Mouse (Mus musculus): ENCODE data around the gene Pou2f3. TPM values are rescaled to one million over a fixed set of nuclear protein-coding genes. Genes with fewer than 3 reads are reported as not detected.

Pou2f3 gene
- total RNA-seq, 2 experiments from 2014 or later, result 0.22 TPM; not detected in 1

GRCm38 (mm10) chr9:43232286-43232685 is 22.1 kb upstream of the Pou2f3 start:
- no peak for DNase-seq (ENCODE audit: low spot score in 2 of 2)

- no peak for DNase-seq (ENCODE audit: low spot score in 2 of 2)
Measured at GRCm38 (mm10) chr9:43231805-43232204, 21.6 kb upstream of the Pou2f3 start.

- no peak for DNase-seq (ENCODE audit: low spot score in 2 of 2)
Measured at GRCm38 (mm10) chr9:43230886-43231285, 20.7 kb upstream of the Pou2f3 start.

DNA sequence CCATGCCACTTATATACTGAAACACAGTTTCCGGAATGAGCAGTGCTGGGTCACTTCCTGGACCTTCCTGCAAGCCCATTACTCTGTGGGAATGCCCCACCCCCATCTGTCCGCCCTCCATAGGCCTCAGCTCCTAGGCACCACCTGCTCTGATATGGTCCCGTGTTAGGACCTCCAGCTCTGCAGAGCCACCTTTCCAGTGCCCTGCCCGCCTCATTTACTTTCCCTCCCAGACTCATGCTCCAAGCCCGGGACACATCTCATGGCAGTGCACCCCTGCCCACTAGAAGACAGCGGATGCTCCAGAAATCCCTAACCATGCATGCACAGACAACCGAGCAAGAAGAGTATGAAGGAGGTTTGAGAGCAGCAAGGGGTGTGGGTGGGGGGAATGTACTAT is 19.8 kb upstream of the Pou2f3 start:
- no peak for DNase-seq (ENCODE audit: low spot score in 2 of 2)

DNA sequence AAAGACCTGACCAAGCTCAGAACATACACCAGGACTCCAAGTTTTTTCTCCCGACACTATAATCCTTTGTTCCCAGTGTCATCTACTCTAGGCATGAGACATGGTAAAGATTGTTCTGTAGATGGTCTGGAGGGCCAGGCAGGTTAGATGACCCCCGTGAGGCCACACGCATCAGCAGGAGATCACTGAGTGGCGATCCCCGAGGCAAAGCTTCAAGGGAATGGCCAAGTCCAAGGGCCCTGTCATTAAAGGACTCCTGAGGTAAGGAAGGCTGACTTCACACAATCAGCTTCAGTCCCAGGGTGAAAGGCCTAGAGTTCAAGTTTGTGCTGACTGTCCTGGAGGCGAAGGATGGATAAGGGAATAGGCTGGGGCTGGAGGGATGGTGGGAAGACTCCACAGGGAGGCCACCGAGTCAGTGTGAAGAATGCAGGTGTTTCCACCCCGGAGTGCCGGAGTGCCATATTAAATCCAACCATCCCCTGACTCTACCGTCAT is 19.3 kb upstream of the Pou2f3 start:
- DNase-seq (ENCODE audit: low spot score in 2 of 2), result no peak

GRCm38 (mm10) chr9:43228745-43229144 is 18.6 kb upstream of the Pou2f3 start:
- no peak for DNase-seq (ENCODE audit: low spot score in 2 of 2)

- DNase-seq (ENCODE audit: low spot score in 2 of 2), result no peak
Measured at GRCm38 (mm10) chr9:43227626-43228025, 17.5 kb upstream of the Pou2f3 start.

DNA sequence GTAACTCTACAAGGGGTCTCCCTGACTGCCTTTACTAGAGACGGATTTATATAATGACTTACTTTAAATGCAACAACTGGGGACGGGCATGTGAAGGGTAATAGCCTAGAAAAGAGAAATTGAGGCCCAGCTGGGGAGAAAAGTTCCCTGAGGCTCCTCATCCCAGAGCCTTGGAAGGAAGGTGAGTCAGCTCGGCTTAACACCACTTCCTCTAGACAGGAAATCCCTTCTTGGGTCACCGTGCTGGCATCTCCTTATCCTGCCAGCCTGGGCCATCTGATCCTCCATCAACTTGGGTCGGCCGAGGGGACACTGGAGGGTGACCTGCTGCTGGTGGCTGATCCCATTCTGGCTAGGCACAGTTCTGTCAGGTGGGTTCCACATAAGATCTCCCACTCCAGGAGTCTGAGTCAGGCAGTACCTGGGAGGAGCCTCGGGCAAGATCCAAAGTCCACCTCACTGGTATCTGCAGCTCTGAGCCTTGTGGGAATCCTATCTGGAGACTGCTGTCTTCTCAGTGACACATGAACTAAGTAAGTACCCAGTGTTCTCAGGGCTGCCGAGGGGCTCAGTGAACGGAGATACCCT is 16.5 kb upstream of the Pou2f3 start:
- no peak for DNase-seq (ENCODE audit: low spot score in 2 of 2)

- no peak for DNase-seq (ENCODE audit: low spot score in 2 of 2)
Measured at GRCm38 (mm10) chr9:43225481-43225880, 15.3 kb upstream of the Pou2f3 start.

DNA sequence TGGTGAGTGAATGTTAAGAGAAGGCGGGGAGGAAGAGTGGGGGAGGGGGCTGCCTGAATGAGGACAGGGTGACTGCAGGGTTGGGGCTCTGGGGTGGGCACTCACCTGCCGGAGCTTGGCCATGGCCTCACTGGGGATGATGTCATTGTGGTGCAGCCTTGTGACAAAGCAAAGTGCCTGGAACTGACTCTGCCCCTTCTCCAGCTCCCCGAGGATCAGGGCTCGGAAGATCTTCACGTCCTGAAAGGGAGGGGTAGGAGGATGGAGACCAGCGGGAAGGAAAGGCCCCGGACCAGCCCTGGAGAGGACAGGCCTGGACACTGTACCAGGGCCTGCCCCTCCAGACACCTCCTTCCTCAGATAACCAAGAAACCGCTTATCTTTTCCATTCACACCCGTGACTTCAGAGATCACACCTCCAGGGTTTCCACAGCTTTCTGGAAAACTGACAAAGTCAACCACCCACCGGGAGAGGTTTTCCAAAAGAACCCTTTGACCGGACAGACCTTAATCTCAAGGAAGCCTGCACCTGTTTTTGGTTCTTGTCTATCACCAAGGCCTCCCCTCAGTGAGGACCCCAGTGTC is 14.7 kb upstream of the Pou2f3 start:
- DNase-seq (ENCODE audit: low spot score in 2 of 2), result no peak

DNA sequence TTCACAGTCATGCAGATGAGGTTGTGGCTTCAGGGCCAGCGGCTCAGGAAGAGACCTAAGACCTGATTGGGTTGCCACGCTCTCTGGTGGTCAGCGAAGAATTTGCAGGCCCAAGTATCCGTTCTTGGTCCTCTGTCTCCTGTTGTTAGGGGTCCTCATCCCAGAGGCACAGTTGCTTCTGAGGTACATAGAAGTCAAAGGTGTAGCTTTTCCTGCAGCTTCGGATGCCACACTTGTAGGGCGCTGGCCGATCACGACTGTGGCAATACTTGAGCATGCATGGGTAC is 12.2 kb upstream of the Pou2f3 start:
- DNase-seq (ENCODE audit: low spot score in 2 of 2), result no peak

DNA sequence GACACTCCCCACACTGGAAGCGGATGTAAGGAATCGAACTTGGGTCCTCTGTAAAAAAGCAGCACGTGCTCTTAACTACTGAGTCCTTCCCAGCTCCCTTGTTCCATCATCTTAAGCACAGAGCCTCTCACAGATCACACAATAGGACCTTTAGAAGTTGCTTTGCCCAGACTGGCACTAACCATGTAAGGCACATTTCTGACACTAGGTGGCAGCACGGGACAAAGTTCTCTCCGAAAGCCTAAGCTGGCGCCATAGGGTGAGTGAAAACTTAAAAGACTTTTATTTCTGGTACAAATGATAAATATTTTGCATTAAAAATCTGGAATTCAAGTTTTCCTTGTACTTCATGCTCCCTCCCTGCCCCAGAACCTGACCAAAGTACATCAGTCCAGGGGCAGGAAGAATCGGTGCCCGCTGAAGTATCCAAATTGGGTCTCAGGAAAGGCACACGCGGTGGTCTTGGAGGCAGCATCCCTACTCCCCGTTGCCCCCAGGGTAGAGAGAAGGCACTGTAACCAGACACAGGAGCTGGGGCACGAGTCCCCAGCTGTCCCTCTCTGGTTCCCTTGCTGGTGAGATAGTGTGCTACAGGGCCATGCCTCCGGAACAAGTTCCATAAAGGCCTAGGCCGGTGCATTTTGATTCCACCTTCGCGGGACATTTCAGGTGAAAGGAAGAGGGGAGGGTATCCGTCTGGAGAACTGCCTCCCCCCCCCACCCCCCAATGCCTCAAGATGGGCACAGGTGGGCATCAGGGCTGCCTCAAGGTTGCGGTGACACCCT is 11.7 kb upstream of the Pou2f3 start:
- peak; percentile 94 to 96 for DNase-seq (ENCODE audit: low spot score in 2 of 2)

DNA sequence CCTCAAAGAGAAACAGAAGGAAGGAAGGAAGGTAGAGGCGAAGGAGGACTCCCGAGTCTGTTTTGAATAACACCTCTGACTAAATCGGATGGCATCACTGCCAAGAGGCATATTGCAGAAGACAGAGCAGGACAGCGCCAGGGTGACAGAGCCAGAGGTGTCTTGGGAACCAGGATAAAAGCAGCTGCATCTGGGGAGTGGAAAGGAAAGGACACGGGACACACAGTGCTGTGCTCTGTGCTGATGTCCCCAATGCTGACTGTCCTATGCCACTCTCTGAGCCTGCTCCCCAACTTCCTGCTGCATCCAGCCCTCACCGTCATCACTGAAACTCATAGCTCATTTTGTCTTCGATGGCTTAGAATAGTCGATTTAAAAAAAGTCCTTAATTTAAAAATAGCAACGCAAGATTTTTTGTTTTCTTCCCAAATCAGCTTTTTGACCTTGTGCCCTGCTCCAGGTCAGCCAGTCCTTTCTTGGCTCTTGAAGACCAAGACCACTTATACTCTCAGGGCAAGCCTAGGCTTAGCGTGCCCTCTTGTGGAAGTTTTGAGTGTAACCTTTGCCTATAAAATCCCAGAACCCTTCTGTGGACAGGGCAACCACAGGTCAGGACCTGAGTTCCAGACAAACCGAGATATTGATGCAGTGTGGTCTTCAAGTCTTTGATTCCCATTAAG is 742 bp upstream of the Pou2f3 start:
- peak; percentile 60 to 69 for DNase-seq (ENCODE audit: low spot score in 2 of 2)

DNA sequence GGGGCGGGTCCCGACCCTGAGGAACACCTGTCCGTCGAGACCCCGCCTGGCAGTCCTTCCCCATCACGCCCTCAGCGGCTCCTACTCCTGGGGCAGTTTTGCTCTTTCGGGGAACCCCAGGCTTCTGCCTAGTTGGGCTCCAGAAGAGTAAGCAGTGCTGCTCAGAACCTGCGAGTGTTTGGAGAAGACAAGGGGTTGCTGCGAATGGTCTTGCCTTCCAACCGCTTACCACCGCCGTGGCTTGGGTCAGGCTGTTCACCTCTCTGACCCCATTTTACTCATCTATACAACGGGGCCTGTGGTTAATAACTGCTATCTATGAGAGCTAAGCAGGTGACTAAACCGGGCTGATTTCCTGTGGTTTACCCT is 4.2 kb downstream of the Pou2f3 start:
- DNase-seq (ENCODE audit: low spot score in 2 of 2), result no peak

GRCm38 (mm10) chr9:43205343-43206021 is 4.7 kb downstream of the Pou2f3 start:
- DNase-seq (ENCODE audit: low spot score in 2 of 2), result no peak

GRCm38 (mm10) chr9:43200212-43200611 is 10.0 kb downstream of the Pou2f3 start:
- no peak for DNase-seq (ENCODE audit: low spot score in 2 of 2)

DNA sequence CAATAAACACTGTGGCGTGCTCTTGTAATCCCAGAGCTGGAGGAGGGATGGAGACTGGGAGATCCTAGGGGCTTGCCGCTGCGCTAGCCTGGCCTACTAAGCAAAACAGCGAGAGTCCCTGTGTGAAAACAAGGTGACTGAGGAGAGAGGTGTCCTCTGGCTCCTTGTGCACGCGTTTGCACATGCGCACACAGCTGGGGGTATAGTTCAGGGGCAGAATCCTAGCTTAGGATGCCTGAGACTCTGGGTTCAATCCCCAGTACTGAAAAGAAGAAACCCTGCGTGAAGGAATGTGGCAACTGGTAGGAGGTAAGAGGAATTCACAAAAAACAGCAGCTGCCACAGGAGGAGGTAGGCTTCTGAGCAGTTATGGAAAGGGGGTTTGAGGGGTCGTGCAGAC is 16.2 kb downstream of the Pou2f3 start:
- DNase-seq (ENCODE audit: low spot score in 2 of 2), result no peak

GRCm38 (mm10) chr9:43191561-43191960 is 18.6 kb downstream of the Pou2f3 start:
- no peak for DNase-seq (ENCODE audit: low spot score in 2 of 2)

- no peak for DNase-seq (ENCODE audit: low spot score in 2 of 2)
Measured at GRCm38 (mm10) chr9:43189021-43189356, 21.2 kb downstream of the Pou2f3 start.

DNA sequence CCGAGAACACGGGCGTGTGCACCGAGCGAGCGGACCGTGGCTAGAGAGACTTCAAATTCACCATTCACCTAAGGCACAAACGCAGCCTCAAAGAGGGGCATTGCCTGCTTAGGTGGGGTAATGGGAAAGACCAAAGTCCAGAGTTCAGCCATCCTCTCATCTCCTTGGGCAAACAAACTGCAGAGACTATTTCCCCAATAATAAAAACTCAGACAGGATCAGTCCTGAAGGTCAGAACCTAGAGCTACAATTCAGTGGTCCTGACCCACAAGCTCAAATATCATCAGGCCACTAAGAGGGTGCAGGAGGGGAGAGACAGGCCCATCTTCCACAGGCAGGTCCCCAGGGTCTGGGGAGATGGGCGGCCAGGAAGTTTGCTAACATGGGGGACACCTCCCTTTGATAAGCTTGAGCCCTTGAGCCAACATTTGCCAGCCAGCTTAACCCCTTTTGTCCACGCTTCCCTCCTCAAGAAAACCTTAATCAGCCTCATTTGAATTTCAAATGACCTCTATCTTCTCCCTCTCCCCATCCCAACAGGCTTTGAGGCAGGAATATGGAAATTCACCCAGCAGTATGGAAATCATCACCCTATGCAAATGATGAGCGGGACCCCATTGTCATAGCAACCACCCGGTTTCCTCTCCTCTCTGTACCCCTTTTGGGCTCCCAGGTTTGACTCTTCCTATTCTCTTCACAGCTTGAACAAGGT is 21.7 kb downstream of the Pou2f3 start:
- no peak for DNase-seq (ENCODE audit: low spot score in 2 of 2)

- DNase-seq (ENCODE audit: low spot score in 2 of 2), result no peak
Measured at GRCm38 (mm10) chr9:43179614-43180013, 30.6 kb downstream of the Pou2f3 start.
